Mouse (Mus musculus): ENCODE measurements around the gene Prim2.

Gene Prim2

DNA sequence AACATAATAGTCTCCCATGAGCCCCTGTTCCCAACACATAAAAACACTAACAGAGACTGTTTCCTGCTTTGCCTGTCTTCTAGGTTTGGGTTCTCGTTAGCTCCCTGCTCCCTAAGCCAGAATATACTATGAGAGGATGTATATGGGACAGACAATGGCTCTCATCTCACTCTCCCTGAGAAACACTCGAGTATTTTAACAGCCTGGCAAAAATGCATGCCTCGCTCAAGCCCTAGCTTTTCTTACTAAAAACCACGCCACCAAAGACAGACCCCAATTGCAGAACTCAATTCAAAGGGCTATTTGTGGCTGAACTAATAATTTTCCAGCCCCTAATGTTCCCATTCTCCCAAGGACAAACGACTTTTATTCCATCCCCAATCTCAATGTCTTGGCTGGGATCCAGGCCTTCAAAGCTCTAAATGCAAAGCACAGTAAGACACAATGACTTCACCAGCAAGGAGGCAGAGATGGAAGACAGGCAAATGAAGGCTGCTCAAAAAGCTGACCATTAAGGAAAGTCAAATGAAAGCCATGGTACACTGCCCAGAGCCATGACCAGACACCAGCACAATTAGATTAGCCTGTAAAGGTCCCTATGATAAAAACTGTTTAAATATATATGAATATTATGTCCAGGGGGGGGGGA, 70.5 kb downstream of the Prim2 start:
- DNase-seq, result no peak

GRCm38 (mm10) chr1:33597043-33597442, 72.6 kb downstream of the Prim2 start:
- no peak for DNase-seq

GRCm38 (mm10) chr1:33595936-33596335, 73.7 kb downstream of the Prim2 start:
- no peak for DNase-seq

DNA sequence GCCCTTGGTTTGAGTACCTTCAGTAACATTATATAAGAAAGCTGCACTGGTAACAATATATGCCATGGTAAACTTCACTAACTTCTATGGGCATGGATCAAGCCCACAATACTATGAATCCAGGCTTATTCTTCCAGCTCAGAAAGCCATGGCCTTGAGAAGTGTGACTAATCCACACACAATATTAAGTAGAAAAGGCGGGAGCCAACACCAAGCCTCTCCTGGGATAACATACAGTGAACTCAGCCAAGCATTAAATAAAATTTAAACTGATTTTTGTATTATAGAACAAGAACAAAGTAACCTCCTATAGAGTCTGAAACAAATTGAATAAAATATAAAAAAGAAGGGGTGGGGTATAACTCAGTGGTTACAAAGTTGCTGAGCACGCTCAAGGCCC, 74.6 kb downstream of the Prim2 start:
- no peak for DNase-seq

- DNase-seq, result no peak
Measured at GRCm38 (mm10) chr1:33593718-33594388, 75.7 kb downstream of the Prim2 start.

DNA sequence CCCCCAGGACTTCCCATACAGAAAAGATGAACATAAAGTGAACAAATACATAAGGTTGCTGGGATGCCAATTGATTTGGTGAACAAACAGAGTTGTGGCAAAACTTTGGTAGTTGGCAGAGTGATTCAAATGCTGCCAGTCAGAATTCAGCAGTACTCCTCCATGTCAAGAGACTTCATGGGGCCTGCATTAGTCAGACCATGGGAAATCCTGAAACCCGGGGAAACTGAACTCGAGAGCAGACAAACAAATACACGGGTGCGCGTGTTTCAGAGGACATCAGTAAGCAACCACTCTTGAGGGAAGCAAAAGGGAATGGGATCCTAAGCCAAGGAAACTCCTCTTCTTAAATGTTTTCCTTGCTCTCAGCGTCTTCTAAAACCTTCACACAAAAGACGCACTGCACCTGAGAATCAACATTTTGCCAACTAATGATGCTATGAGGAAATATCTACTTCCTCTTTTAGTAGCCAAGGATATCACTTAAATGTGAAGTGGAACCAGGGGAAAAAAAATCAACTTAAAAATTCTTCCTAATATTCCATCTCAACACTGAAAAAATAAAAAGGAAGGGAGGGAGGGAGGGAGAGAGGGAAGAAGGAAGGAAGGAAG, 77.5 kb downstream of the Prim2 start:
- DNase-seq, result no peak

DNA sequence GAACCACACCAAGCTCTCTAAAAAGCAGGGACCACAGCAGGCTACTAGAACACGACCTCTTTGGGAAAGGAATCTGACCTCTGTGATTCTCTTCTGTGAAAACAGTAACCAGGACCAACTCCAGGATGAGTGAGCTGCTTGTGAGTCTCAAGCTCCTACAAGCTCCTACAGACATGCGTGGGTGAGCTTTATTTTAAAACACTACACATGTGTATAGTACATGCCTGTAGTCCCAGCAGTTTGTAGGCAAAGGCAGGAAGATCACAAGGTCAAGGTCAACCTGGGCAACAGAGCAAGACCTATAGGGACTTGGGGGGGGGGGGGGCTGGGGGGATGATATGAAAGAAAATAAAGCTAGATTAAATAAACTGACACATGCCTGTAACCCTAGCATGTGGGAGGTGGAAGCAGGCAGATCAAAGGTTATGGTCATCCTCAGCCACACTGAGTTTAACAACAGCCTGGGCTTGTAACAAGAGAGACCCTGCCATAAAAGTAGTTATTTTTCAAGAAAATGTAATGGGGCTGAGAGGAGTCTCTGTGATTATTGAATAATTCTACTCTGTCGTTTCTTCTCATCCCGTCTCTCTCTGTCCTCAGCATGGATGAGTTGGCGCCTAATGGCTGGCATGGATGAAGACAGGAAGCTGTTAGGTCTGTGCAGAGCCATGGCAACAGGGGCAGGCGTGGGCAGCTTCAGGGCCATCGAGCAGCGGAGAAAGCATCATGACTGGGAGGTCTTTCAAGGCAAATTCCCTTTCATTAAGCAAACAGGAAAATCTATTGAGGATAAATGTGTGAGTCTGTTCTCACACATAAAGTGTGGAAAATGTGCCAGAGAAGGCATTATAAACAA, 78.8 kb downstream of the Prim2 start:
- DNase-seq, result no peak

DNA sequence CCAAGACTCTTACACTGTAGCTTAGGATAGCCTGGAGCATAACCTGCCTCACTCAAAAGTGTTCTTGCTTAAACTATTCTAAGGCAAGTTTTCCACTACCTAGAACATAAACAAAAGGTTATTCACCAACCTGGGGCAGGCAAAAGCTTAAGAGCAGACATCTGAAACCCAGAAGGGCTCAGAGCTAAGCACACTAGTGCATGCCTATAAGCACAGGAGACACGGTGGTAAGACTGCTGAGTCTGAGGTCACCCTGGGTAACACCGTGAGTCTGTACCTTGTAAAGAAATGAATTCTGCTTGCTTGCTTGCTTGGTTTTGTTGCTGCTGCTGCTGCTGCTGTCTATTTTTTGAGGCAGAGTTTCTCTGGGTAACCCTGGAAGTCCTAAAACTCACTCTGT, 80.1 kb downstream of the Prim2 start:
- no peak for DNase-seq

GRCm38 (mm10) chr1:33588557-33588956, 81.0 kb downstream of the Prim2 start:
- no peak for DNase-seq

DNA sequence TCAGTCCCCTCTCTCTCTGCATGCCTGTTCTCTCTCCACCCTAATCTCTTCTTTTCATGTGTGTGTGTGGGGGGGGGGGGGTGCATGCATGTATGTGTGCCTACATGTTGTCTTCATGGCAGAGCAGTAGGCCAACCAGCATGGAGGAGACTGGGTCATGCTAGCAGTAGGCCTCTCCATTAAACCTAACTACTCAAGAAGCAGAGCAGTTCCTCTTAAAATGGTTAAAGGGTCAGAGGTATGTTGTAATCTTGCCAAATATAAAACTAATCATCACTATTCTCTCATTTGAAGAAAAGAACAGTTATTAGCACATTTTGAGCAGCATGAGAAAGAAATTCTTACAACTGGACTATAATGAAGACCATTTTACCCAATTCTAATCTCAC, 85.0 kb downstream of the Prim2 start:
- DNase-seq, result no peak

- no peak for DNase-seq
Measured at GRCm38 (mm10) chr1:33583817-33584589, 85.6 kb downstream of the Prim2 start.

DNA sequence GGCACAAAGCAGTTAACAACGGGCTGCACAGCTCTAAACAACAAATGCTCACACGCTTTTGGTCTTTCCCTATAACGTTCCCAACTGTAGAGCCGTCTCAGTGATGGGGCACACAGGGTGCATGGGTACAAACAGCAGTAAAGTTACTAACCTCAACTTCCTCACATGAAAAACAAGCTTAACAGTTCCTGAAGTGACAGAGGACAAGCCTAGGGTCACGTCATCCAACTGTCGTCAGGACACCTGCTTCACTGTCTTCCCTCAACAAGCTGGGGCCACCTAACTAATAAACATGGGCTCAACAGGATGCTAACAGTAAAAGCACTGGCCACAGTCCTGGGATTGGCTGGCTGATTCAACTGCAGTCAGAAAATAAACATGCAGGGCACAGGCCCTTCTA, 91.0 kb downstream of the Prim2 start:
- DNase-seq, result no peak

GRCm38 (mm10) chr1:33574459-33574858, 95.1 kb downstream of the Prim2 start:
- DNase-seq, result no peak

DNA sequence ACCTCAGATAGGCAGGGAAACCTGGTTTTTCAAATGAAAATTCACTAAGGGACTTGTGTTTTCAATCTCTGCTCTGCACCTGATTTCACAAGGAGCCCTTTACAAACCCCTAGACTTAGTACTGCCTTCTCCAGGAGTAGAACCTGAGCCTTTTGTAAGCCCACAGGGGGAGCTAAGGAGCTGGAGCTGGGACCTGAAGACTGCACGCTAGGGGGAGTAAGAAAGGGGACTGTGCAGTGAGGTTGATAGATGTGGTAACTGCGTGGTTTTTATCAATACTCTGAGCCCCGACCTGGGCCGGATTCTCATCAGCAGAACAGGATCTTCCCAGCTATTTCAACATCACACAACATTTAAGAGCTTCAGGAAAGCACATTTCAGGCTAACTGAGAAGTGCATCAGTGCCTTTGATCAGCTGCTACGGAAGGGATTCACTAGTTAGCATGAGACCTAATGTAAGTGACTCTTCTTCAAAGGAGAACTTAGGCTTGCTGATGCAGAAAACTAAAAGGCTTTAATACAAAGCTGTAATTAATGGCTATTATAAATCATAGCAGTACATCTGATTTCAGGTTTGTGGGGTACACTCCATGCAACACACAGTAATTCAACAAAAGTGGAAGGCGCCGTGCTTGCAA, 103.7 kb downstream of the Prim2 start:
- DNase-seq, result no peak

DNA sequence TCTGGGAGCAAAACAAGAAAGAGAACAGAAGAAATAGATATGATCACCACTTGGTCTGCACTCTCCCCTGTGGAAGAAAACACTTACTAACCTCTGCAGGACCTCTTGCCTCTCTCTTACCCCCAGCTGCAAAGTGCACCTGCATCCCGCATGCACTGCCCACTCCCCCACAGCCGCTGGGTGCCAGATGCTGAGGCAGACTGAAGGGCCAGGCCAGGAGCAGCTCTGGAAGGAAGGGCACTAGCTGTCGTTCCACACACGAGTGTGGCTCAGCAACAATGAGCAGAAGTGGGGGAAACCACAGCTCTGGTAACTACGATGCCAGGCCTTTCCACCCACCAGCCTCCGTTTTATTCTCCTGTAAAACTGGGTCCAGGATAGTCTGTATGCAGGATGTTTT, 105.6 kb downstream of the Prim2 start:
- DNase-seq, result no peak

GRCm38 (mm10) chr1:33563611-33564010, 106.0 kb downstream of the Prim2 start:
- DNase-seq, result no peak

GRCm38 (mm10) chr1:33556638-33557037, 113.0 kb downstream of the Prim2 start:
- DNase-seq, result no peak

DNA sequence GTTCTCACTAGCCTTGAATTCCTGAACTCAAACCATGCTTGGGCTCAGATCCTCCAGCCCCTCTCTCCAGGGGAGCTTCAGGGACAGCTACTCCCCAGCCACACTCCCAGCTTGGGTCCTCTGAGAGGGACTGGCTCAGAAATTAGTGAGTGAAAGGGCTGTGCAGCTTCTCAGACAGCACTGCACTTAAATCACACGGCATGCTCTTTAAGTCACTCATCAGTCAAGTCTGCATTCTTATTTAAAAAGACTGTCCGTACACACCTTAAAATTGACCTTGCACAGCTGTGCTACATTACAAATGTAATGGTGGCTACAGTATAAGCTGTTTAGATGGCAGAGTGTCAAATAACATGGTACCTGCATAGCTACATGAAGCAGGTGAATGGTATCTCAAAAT, 114.0 kb downstream of the Prim2 start:
- DNase-seq, result no peak

DNA sequence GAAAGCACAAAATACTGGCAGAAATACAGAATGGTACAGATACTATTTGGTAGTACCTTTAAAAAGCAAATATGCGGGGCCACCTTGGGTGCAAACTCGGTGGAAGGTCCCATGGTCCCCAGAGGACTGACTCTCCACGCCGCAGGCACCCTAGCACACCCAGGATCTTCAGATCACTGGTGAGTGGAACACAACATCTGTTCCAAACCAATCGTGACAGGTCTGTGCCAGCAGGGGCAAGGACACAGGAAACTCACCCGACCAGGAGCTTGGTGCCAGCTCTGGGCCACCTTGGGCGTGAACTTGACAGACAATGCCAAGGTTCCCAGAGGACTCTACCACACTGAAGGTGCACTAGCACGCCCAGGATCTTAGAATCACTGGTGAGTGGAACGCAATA, 118.2 kb downstream of the Prim2 start:
- DNase-seq, result no peak

DNA sequence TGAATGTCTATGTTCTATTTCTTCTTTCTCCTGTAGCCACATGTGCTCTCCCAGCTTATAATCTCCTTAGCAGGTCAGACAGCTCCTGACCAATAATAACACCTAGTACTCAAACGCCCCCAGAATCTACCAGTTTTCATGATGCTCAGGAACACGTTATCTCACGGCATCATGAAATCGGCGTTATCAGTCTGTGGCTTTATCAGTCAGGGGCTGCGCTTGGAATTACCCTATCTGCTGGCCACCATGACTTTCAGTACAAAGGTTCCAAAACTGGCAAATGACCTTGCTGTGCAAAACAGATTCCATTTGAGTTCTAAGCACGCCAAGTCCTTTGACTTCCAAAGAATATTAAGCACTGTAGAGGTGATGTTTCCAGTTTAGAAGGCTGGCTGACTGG, 127.9 kb downstream of the Prim2 start:
- no peak for DNase-seq

GRCm38 (mm10) chr1:33537948-33538347, 131.6 kb downstream of the Prim2 start:
- DNase-seq, result no peak

DNA sequence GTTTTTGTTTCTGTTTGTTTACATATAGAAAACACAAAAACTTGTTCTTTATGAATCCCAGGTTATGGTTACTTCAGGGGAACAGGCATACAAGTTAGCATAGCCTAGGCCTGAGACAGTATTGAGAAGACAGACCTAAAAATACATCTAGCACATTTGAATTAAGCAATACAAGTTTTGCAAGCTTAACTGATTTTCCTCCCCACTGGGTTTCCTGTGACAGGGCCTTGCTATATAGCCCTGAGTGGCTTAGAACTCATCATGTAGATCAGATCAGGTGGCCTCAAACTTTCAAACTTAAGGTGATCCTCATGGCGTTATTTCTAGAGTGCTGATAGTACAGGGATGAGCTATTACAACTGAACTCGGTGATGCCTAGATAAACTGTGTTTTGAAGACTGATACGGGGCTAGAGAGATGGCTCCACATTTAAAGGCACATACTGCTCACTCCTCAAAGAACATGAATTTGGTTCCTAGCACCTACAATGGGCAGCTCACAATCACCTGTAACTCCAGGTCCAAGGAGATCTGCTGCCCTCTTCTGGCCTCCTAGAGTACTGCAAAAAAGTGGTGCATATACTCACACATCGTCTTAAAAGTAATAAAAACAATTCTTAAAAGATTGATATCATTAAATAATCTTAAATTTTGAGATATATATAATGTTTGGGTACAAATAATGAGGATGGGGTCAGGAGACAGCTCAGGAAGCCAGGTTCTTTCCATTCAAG, 133.2 kb downstream of the Prim2 start:
- no peak for DNase-seq

Measured in cerebellum, adult 11-12 months (tissue).